Mouse (Mus musculus) heart, postnatal 0 days (tissue): Measurements from ENCODE around the gene Gm13698.
"Not testable (repeated sequence)": the region's sequence is repeated elsewhere in the genome, so short reads cannot be mapped to it uniquely, and the experiment has no call there.

ENCODE experiments used
- CTCF ChIP-seq: IDR thresholded peaks from 2 replicates; pipeline ENCODE4 v1.5.1; 2016; ENCODE audit warnings: antibody characterized with exemption, control low read depth, low read depth
- EP300 ChIP-seq: IDR thresholded peaks from 2 replicates; pipeline ENCODE4 v1.6.1; 2016; ENCODE audit warnings: antibody characterized with exemption, low read depth

DNA sequence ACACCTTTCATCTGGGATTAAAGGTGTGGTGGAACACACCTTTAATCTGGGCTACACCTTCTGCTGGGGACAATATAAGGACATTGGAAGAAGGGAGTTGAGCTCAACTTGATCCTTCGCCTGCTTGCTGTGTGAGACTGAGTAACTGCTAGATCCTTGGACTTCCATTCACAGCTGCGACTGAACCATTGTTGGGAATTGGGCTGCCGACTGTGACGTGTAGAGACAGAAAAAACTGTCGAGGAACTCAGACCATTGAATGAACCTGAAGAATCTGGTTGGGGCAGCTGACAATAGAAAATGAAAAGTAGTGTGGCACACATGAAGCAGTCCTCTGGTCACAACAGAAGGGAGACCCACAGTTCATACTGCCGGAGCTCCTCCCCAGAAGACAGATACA, 28.9 kb downstream of the Gm13698 start, which contains the start of gene Gm13697:
- not testable (repeated sequence) for TF ChIP-seq CTCF, EP300
